Mouse (Mus musculus) spleen, adult 2 months (tissue): Measurements from ENCODE around the gene Prickle4. TPM values are rescaled to one million over a fixed set of nuclear protein-coding genes. Genes with fewer than 3 reads are reported as not detected.

Source experiments
- DNase-seq, 2 experiments: peaks; one replicate each; pipeline versions ENCODE4 v3.0.0 to v3.0.0-alpha.2; 2012 to 2021; ENCODE audit warnings: low spot score in 2 of 2, low read depth in 1 of 2
- H3K27ac ChIP-seq: fragments of 200-500 bp; 2 replicates; pipeline ENCODE4 v1.5.1; 2012; ENCODE audit warnings: low read length, inconsistent platforms; ENCODE audit not compliant: insufficient read depth
- H3K27me3 ChIP-seq: fragments of 200-500 bp; 2 replicates; pipeline ENCODE4 v1.6.1; 2012; ENCODE audit warnings: mild to moderate bottlenecking, moderate library complexity, low read length, inconsistent platforms; ENCODE audit not compliant: control insufficient read depth, insufficient read depth
- H3K36me3 ChIP-seq: fragments of 200-500 bp; 2 replicates; pipeline ENCODE4 v1.6.1; 2012; ENCODE audit warnings: mild to moderate bottlenecking, low read length, inconsistent platforms; ENCODE audit not compliant: control insufficient read depth, insufficient read depth
- H3K4me1 ChIP-seq: fragments of 200-500 bp; 2 replicates; pipeline ENCODE4 v1.6.1; 2011; ENCODE audit warnings: inconsistent platforms; ENCODE audit not compliant: control insufficient read depth, insufficient read depth, insufficient read length
- H3K4me3 ChIP-seq: fragments of 200-500 bp; 2 replicates; pipeline ENCODE4 v1.5.1; 2011; ENCODE audit warnings: mild to moderate bottlenecking, inconsistent platforms; ENCODE audit not compliant: insufficient read depth, insufficient read length; ENCODE audit errors: extremely low read depth
- CTCF ChIP-seq: fragments of 200-500 bp; IDR thresholded peaks from 2 replicates; pipeline ENCODE4 v1.5.1; 2011; ENCODE audit warnings: mild to moderate bottlenecking, inconsistent platforms; ENCODE audit not compliant: insufficient read depth, insufficient read length, insufficient replicate concordance; ENCODE audit errors: extremely low read depth
- POLR2A ChIP-seq: fragments of 200-500 bp; IDR thresholded peaks from 2 replicates; pipeline ENCODE4 v1.6.1; 2011; ENCODE audit warnings: low read depth, low read length, inconsistent platforms
- WGBS: fragments of 180-500 bp; shearing (Covaris S2); methylation state at CpG from one replicate; pipeline ENCODE4 v1.1.7; 2018; 5-methylcytosine and 5-hydroxymethylcytosine counted together
- polyA plus RNA-seq: library from polyadenylated mRNA; depleted of rRNA; stranded (reverse); fragments of >200 nt; gene quantifications from 2 replicates; pipeline ENCODE4 v1.2.3, GENCODE M21; 2012

Prickle4 gene
- polyA plus RNA-seq, 1 experiment: 1.7 TPM

DNA sequence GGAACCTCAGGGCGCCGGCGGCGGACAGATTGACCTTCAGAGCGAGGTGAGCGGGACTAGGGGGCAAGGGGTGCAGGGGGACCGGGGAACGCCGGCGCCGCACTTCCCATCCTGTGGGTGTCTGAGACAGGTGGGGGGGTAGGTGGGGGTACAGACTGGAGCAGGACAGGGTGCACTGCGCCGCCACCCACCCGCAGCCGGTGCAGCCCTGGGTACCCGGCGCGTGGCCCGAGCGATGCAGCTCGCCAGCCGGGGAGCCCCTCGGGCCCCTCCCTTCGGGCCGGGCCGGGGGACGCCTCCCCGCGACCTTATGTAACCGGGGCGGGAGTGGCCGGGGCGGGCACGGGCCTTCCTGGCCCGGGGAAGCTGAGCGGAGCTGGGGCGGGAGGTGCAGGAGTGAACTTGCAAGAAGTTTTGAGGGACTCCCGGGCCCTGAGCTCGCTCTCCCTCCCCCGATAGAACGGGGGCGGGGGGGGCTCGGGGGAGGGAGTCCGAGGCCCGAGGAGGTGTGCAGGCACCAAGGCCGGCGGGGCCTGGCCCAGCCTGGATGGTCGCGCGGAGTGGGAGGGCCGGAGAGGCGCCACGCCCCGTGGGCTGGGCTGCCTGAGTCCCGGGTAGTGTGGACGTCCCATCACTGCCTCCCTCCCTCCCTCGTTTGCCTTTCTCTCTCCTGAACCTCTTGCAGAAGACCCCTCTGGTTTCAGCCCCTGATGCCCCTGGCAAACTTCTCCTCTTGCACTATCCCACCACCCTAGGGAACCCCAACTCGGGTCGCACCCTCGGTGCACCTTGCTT lies 42.9 kb upstream of the Prickle4 start:
- Histone ChIP-seq H3K4me1 (peaks cover 21% of the 10 kb centered on the region; the same call in 1 of the 2 replicates), H3K4me3 (peak overlapping the region; percentile 82), H3K27me3 (no peaks in the 10 kb centered on the region), H3K36me3 (no peaks in the 10 kb centered on the region), H3K27ac (peak overlapping the region; percentile 98)
- DNase-seq: peak; percentile 75 to 90
- under 1% methylated on average over 50 of the region's 60 CpGs for WGBS
- TF ChIP-seq CTCF (no peak), POLR2A (peak; percentile 37)

DNA sequence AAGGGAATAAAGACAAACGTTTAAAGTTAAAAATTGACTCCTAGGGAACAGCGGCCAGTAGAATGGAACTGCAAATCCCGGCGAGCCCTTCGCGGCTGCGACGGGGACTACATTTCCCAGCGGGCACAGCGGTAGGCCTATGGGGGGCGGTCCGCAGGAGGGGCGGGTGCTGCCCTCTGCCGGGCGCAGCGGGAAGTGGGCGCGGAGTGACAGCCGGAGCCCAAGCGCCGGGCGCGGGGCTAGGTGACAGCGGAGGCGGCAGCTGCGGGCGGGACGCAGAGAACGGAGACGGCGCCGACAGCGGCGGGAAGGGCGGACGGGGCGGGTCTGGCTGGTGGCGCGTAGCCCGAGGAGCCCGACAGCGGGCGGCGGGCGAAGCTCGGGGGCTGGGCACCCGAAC lies 42.3 kb upstream of the Prickle4 start, which contains the start of gene Tfeb:
Tfeb (plus strand) TSS at position 175 of the 400 bp plus-strand sequence.
- TF ChIP-seq CTCF (peak; percentile 93), POLR2A (peak; percentile 54)
- peak within 1 kb of the TSS; percentile 82 for H3K4me3 ChIP-seq
- H3K27ac ChIP-seq: peak within 1 kb of the TSS; percentile 98
- H3K27me3 ChIP-seq: no peaks in the 10 kb centered on the region
- H3K4me1 ChIP-seq: peaks cover 18% of the 10 kb centered on the region; the same call in 1 of the 2 replicates
- no peaks in the 10 kb centered on the region for H3K36me3 ChIP-seq
- under 1% methylated on average over 37 of the region's 47 CpGs for WGBS
- peak; percentile 79 to 98 for DNase-seq

DNA sequence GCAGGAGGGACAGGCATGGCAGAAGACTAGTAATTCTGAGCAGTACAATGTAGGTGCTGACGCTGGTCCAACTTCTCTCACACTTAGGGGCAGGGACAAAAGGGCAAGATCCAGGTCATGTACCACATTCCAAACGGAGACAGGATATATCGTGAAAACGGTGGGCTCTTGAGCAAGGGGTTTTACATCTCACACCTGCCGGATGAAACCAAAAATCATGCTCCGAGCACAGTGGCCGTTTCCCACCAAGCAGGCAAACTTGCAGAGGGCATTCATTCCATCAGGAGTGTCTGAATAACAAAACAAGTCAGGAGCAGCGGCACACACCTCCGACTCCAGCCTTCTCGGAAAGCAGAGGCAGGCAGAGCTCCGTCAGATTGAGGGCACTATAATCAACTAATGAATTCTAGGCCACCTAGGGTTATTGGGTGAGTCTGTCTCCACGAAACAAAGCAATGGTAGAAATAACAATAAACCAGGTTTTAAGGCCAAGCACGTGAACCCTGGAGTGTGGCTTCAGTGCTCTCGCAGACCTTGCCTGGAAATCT lies 41.1 kb upstream of the Prickle4 start:
- Histone ChIP-seq H3K4me1 (peaks cover 9% of the 10 kb centered on the region; the same call in 1 of the 2 replicates), H3K27ac (no peak overlapping the region), H3K36me3 (no peaks in the 10 kb centered on the region), H3K27me3 (no peaks in the 10 kb centered on the region), H3K4me3 (no peak overlapping the region)
- DNase-seq: no peak
- 92% methylated on average over 14 of the region's 14 CpGs for WGBS
- TF ChIP-seq CTCF (no peak), POLR2A (no peak)

DNA sequence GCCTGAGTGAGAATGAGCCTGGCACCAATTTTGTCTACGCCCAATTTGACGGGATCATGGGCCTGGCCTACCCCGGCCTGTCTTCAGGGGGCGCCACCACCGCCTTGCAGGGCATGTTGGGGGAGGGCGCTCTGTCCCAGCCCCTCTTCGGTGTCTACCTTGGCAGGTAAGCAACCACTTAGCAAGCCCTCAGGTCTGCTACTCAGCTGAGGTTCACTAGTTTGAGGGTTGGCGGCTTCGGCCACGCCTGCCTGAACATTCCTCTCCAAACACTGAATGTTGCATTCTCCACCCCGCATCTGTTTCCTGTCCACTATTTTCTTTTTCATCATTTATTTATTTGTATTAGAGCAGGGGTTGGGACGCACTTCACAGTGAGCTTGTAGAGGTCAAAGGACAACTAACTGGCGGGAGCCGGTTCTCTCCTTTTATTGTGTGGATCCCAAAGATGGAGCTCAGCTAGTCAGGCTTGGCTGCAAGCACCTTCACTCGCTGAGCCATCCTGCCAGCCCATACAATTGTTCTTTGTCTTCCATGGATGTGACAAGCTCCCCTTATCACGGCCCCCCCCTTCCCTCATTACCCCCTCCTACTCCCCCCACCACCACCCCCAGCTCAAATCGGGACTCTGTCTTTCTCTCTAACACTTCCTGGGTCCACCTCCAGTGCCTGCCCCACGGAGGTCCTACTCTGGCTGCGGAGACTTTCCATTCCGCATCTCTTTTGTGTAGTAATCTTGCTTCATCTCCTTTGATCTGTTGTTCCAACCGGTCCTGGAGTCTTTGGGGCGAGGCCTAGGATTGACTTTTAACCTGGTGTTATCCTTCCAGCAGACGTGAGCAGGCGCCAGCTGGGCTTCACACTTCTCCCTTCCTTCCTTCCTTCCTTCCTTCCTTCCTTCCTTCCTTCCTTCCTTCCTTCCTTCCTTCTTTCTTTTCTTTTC lies 36.4 kb upstream of the Prickle4 start:
- Histone ChIP-seq H3K27me3 (no peaks in the 10 kb centered on the region), H3K4me3 (no peak overlapping the region), H3K4me1 (no peaks in the 10 kb centered on the region), H3K27ac (no peak overlapping the region), H3K36me3 (no peaks in the 10 kb centered on the region)
- DNase-seq: no peak
- TF ChIP-seq POLR2A (no peak), CTCF (no peak)
- WGBS: 80% methylated on average over 24 of the region's 24 CpGs

DNA sequence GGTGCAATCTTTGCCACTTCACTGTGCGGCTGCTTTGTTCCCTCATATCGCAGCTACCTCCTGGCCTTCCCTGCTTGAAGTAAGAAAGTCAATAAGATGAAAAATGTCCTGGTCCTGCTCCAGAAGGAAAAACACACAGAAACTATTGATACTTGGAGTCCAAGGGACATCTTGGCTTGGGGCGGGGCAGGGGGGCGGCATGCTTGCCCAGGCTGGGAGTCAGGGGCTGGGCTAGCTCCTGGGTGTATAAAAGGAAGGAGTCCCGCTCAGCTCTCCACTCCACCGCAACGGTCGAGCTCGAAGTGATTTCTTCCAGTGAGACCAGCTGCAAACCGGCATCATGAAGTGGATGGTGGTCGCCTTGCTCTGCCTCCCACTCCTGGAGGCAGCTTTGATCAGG lies 32.0 kb upstream of the Prickle4 start, which contains the start of gene Pgc:
Pgc (plus strand) TSS at position 277 of the 400 bp plus-strand sequence.
- DNase-seq: no peak
- Histone ChIP-seq H3K4me3 (no peak within 1 kb of the TSS), H3K36me3 (no peaks in the 10 kb centered on the region), H3K4me1 (no peaks in the 10 kb centered on the region), H3K27ac (no peak within 1 kb of the TSS), H3K27me3 (no peaks in the 10 kb centered on the region)
- TF ChIP-seq POLR2A (no peak), CTCF (no peak)
- WGBS: 88% methylated on average over 11 of the region's 11 CpGs

DNA sequence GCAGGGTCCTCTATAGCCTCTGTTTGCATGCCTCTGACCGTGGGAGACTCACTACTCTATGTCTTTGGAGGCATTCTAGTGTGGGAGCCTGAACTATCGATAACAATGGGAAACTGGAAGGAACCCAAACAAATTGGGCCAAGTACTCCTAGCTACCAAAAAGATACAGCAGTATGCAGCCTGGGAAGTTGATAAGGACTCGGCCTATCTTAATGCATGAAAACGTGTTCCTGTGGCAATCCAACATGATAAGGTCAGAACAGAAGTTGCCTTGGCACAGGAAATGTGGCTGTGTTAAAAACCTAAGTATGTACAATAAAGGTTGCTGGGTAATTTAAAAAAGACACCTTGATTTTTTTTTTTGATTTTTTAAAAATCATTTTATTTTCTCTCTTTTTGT lies 26.6 kb upstream of the Prickle4 start:
- Histone ChIP-seq H3K4me1 (no peaks in the 10 kb centered on the region), H3K27me3 (0 out of 2 replicates have a peak, but pooled peaks cover 1% of the 10 kb centered on the region), H3K36me3 (no peaks in the 10 kb centered on the region), H3K27ac (no peak overlapping the region), H3K4me3 (no peak overlapping the region)
- TF ChIP-seq POLR2A (no peak), CTCF (no peak)
- no peak for DNase-seq
- WGBS: 69% methylated on average over 4 of the region's 4 CpGs
